Mouse (Mus musculus) MEL (cell line): ENCODE data around the gene Frmd4a.

Source experiments
- CTCF ChIP-seq, 3 experiments: IDR thresholded peaks in 2 of 3; conservative IDR thresholded peaks in 1 of 3; 2 replicates each; pipeline ENCODE4 v1.5.1; 2011 to 2012; ENCODE audit warnings: low read length in 3 of 3, low read depth in 2 of 3, mild to moderate bottlenecking in 2 of 3, improper control_type of control experiment in 1 of 3, inconsistent platforms in 1 of 3, mixed read lengths in 1 of 3, moderate library complexity in 1 of 3; ENCODE audit not compliant: control insufficient read depth in 1 of 3, insufficient read depth in 1 of 3, poor library complexity in 1 of 3, severe bottlenecking in 1 of 3
- ELF1 ChIP-seq: IDR thresholded peaks from 2 replicates; pipeline ENCODE4 v1.6.1; 2014; ENCODE audit warnings: low read depth, mild to moderate bottlenecking, inconsistent platforms, low read length, improper control_type of control experiment, moderate library complexity
- JUND ChIP-seq: IDR thresholded peaks from 2 replicates; pipeline ENCODE4 v1.6.1; 2011; ENCODE audit warnings: low read depth, mild to moderate bottlenecking, improper control_type of control experiment, low read length
- NELFE ChIP-seq: IDR thresholded peaks from 2 replicates; pipeline ENCODE4 v1.6.1; 2011; ENCODE audit warnings: low read depth, low read length, improper control_type of control experiment
- POLR2A ChIP-seq, 2 experiments: IDR thresholded peaks; 2 replicates each; pipeline ENCODE4 v1.6.1; 2011 to 2012; ENCODE audit warnings: low read length in 2 of 2, mild to moderate bottlenecking in 2 of 2, control low read depth in 1 of 2, improper control_type of control experiment in 1 of 2, low read depth in 1 of 2, moderate library complexity in 1 of 2; ENCODE audit not compliant: control insufficient read depth in 1 of 2, insufficient read depth in 1 of 2, poor library complexity in 1 of 2
- POLR2AphosphoS5 ChIP-seq: IDR thresholded peaks from 2 replicates; pipeline ENCODE4 v1.6.1; 2012; ENCODE audit warnings: low read depth, borderline replicate concordance, mild to moderate bottlenecking, inconsistent platforms, low read length, moderate library complexity, mixed read lengths
- RAD21 ChIP-seq: IDR thresholded peaks from 2 replicates; pipeline ENCODE4 v1.6.1; 2011; ENCODE audit warnings: mild to moderate bottlenecking, low read depth, low read length, improper control_type of control experiment
- RCOR1 ChIP-seq: IDR thresholded peaks from 2 replicates; pipeline ENCODE4 v1.6.1; 2012; ENCODE audit warnings: low read depth, mild to moderate bottlenecking, inconsistent platforms, low read length, improper control_type of control experiment
- SIN3A ChIP-seq: IDR thresholded peaks from 2 replicates; pipeline ENCODE4 v1.6.1; 2012; ENCODE audit warnings: low read length, improper control_type of control experiment, inconsistent platforms
- USF1 ChIP-seq: IDR thresholded peaks from 2 replicates; pipeline ENCODE4 v1.6.1; 2014; ENCODE audit warnings: low read depth, mild to moderate bottlenecking, inconsistent platforms, low read length, improper control_type of control experiment, moderate library complexity
- USF2 ChIP-seq, 2 experiments: IDR thresholded peaks; 2 replicates each; pipeline ENCODE4 v1.6.1; 2011 to 2012; ENCODE audit warnings: improper control_type of control experiment in 2 of 2, low read length in 2 of 2, borderline replicate concordance in 1 of 2, inconsistent platforms in 1 of 2, low read depth in 1 of 2, mild to moderate bottlenecking in 1 of 2; ENCODE audit not compliant: insufficient read depth in 1 of 2
- ZKSCAN1 ChIP-seq: IDR thresholded peaks from 2 replicates; pipeline ENCODE4 v1.6.1; 2012; ENCODE audit warnings: low read depth, mild to moderate bottlenecking, inconsistent platforms, low read length, improper control_type of control experiment, moderate library complexity

GRCm38 (mm10) chr2:4307076-4307475, 289.6 kb downstream of the Frmd4a start:
- TF ChIP-seq USF2 (IDR thresholded peaks at IDR 0.05; ENCODE audit: borderline replicate concordance in 1 of 2, insufficient read depth in 1 of 2, low read depth in 1 of 2, low read length in 2 of 2): no peak
- no peak for TF ChIP-seq USF1
- no peak for TF ChIP-seq ZKSCAN1
- TF ChIP-seq JUND: no peak
- no peak for TF ChIP-seq RCOR1
- TF ChIP-seq SIN3A: no peak
- no peak for TF ChIP-seq CTCF (IDR thresholded peaks at IDR 0.05 in 2 of 3, conservative IDR thresholded peaks at IDR 0.05 in 1 of 3; ENCODE audit: control insufficient read depth in 1 of 3, insufficient read depth in 1 of 3, low read depth in 2 of 3, low read length in 3 of 3, poor library complexity in 1 of 3, severe bottlenecking in 1 of 3)
- no peak for TF ChIP-seq POLR2A (IDR thresholded peaks at IDR 0.05; ENCODE audit: control insufficient read depth in 1 of 2, insufficient read depth in 1 of 2, low read depth in 1 of 2, low read length in 2 of 2, poor library complexity in 1 of 2)
- TF ChIP-seq RAD21: no peak
- no peak for TF ChIP-seq ELF1
- no peak for TF ChIP-seq NELFE
- no peak for TF ChIP-seq POLR2AphosphoS5
